Mouse (Mus musculus): Measurements from ENCODE around the gene Zc3h7b. TPM values are rescaled to one million over a fixed set of nuclear protein-coding genes. Genes with fewer than 3 reads are reported as not detected.
"Not testable (repeated sequence)": the region's sequence is repeated elsewhere in the genome, so short reads cannot be mapped to it uniquely, and the experiment has no call there.

Zc3h7b gene
- 23.1 and 26.6 TPM in 2 replicates for polyA plus RNA-seq (2014; fragmentation: Nextera tagmentation; extraction: Ambion mirVana)

GRCm38 (mm10) chr15:81744992-81745600 lies at the start of gene Zc3h7b, which contains the start of gene Rangap1:
Gene Zc3h7b, plus strand, starts transcription at chr15:81745057.
Gene Rangap1, minus strand, starts transcription at chr15:81745530.
- ATAC-seq (ENCODE audit: insufficient number of reproducible peaks, insufficient read depth, low FRiP score, low read depth) = peak; percentile 74; the same call in 1 of the 2 replicates
- Histone ChIP-seq H3K9ac (ENCODE audit: low read length) (peak within 1 kb of the TSS; percentile 99), H3K4me1 (ENCODE audit: control insufficient read depth in 2 of 2, insufficient read depth in 2 of 2, low read length in 2 of 2) (peaks cover 8 to 19% of the 10 kb centered on the region in 2 experiments), H3K27me3 (ENCODE audit: control insufficient read depth, insufficient read depth, low read length) (no peaks in the 10 kb centered on the region), H3K36me3 (ENCODE audit: control insufficient read depth, insufficient read depth, low read length) (no peaks in the 10 kb centered on the region), H3K27ac (replicated peaks in 1 of 2; ENCODE audit: control insufficient read depth in 1 of 2, insufficient read depth in 1 of 2, low read depth in 2 of 2, low read length in 2 of 2) (peak within 1 kb of the TSS; percentile 90 to 91), H3K4me2 (ENCODE audit: low read length) (peak within 1 kb of the TSS; percentile 90), H3K4me3 (ENCODE audit: control insufficient read depth in 1 of 2, insufficient read depth in 1 of 2, low read depth in 1 of 2, low read length in 2 of 2) (peak within 1 kb of the TSS; percentile 96 to 97), H3K9me3 (ENCODE audit: control insufficient read depth, low read length) (no peaks in the 10 kb centered on the region)
- WGBS = under 1% methylated on average over 60 of the region's 65 CpGs

GRCm38 (mm10) chr15:81697175-81697574 lies 47.7 kb upstream of the Zc3h7b start, which contains the start of gene Chadl:
Gene Chadl, minus strand, starts transcription at chr15:81697287.
- no peak for ATAC-seq (ENCODE audit: insufficient number of reproducible peaks, insufficient read depth, low FRiP score, low read depth)
- H3K36me3 ChIP-seq (ENCODE audit: control insufficient read depth, insufficient read depth, low read length) = no peaks in the 10 kb centered on the region
- no peak within 1 kb of the TSS for H3K9ac ChIP-seq (ENCODE audit: low read length)
- 55% methylated on average over 7 of the region's 7 CpGs for WGBS
- no peaks in the 10 kb centered on the region for H3K9me3 ChIP-seq (ENCODE audit: control insufficient read depth, low read length)
- H3K27ac ChIP-seq (replicated peaks in 1 of 2; ENCODE audit: control insufficient read depth in 1 of 2, insufficient read depth in 1 of 2, low read depth in 2 of 2, low read length in 2 of 2) = no peak within 1 kb of the TSS
- peaks cover 37% of the 10 kb centered on the region for H3K27me3 ChIP-seq (ENCODE audit: control insufficient read depth, insufficient read depth, low read length)
- no peak within 1 kb of the TSS for H3K4me3 ChIP-seq (ENCODE audit: control insufficient read depth in 1 of 2, insufficient read depth in 1 of 2, low read depth in 1 of 2, low read length in 2 of 2)
- no peak within 1 kb of the TSS for H3K4me2 ChIP-seq (ENCODE audit: low read length)
- peaks cover 2 to 9% of the 10 kb centered on the region in 2 experiments; a peak in 3 of 4 replicates for H3K4me1 ChIP-seq (ENCODE audit: control insufficient read depth in 2 of 2, insufficient read depth in 2 of 2, low read length in 2 of 2)

GRCm38 (mm10) chr15:81697847-81698246 lies 47.0 kb upstream of the Zc3h7b start:
- H3K4me1 ChIP-seq (ENCODE audit: control insufficient read depth in 2 of 2, insufficient read depth in 2 of 2, low read length in 2 of 2) = peaks cover 2 to 9% of the 10 kb centered on the region in 2 experiments; a peak in 3 of 4 replicates
- no peak overlapping the region for H3K9ac ChIP-seq (ENCODE audit: low read length)
- no peaks in the 10 kb centered on the region for H3K9me3 ChIP-seq (ENCODE audit: control insufficient read depth, low read length)
- H3K27ac ChIP-seq (replicated peaks in 1 of 2; ENCODE audit: control insufficient read depth in 1 of 2, insufficient read depth in 1 of 2, low read depth in 2 of 2, low read length in 2 of 2) = no peak overlapping the region
- peaks cover under 1% of the 10 kb centered on the region for H3K36me3 ChIP-seq (ENCODE audit: control insufficient read depth, insufficient read depth, low read length)
- H3K4me2 ChIP-seq (ENCODE audit: low read length) = no peak overlapping the region
- no peak overlapping the region for H3K4me3 ChIP-seq (ENCODE audit: control insufficient read depth in 1 of 2, insufficient read depth in 1 of 2, low read depth in 1 of 2, low read length in 2 of 2)
- peaks cover 30% of the 10 kb centered on the region for H3K27me3 ChIP-seq (ENCODE audit: control insufficient read depth, insufficient read depth, low read length)
- ATAC-seq (ENCODE audit: insufficient number of reproducible peaks, insufficient read depth, low FRiP score, low read depth) = no peak
- 47% methylated on average over 3 of the region's 3 CpGs for WGBS

GRCm38 (mm10) chr15:81698532-81698931 lies 46.3 kb upstream of the Zc3h7b start:
- Histone ChIP-seq H3K4me1 (ENCODE audit: control insufficient read depth in 2 of 2, insufficient read depth in 2 of 2, low read length in 2 of 2) (peaks cover under 1 to 5% of the 10 kb centered on the region in 2 experiments; a peak in 3 of 4 replicates), H3K4me3 (ENCODE audit: control insufficient read depth in 1 of 2, insufficient read depth in 1 of 2, low read depth in 1 of 2, low read length in 2 of 2) (no peak overlapping the region), H3K27me3 (ENCODE audit: control insufficient read depth, insufficient read depth, low read length) (peaks cover 24% of the 10 kb centered on the region), H3K9ac (ENCODE audit: low read length) (no peak overlapping the region), H3K36me3 (ENCODE audit: control insufficient read depth, insufficient read depth, low read length) (peaks cover 8% of the 10 kb centered on the region), H3K27ac (replicated peaks in 1 of 2; ENCODE audit: control insufficient read depth in 1 of 2, insufficient read depth in 1 of 2, low read depth in 2 of 2, low read length in 2 of 2) (no peak overlapping the region), H3K4me2 (ENCODE audit: low read length) (no peak overlapping the region), H3K9me3 (ENCODE audit: control insufficient read depth, low read length) (no peaks in the 10 kb centered on the region)
- WGBS = 62% methylated on average over 2 of the region's 2 CpGs
- no peak for ATAC-seq (ENCODE audit: insufficient number of reproducible peaks, insufficient read depth, low FRiP score, low read depth)

GRCm38 (mm10) chr15:81700161-81700560 lies 44.7 kb upstream of the Zc3h7b start:
- ATAC-seq (ENCODE audit: insufficient number of reproducible peaks, insufficient read depth, low FRiP score, low read depth) = no peak
- Histone ChIP-seq H3K27ac (replicated peaks in 1 of 2; ENCODE audit: control insufficient read depth in 1 of 2, insufficient read depth in 1 of 2, low read depth in 2 of 2, low read length in 2 of 2) (no peak overlapping the region), H3K27me3 (ENCODE audit: control insufficient read depth, insufficient read depth, low read length) (peaks cover 12% of the 10 kb centered on the region), H3K4me3 (ENCODE audit: control insufficient read depth in 1 of 2, insufficient read depth in 1 of 2, low read depth in 1 of 2, low read length in 2 of 2) (no peak overlapping the region), H3K4me2 (ENCODE audit: low read length) (no peak overlapping the region), H3K36me3 (ENCODE audit: control insufficient read depth, insufficient read depth, low read length) (peaks cover 24% of the 10 kb centered on the region), H3K4me1 (ENCODE audit: control insufficient read depth in 2 of 2, insufficient read depth in 2 of 2, low read length in 2 of 2) (no peaks in the 10 kb centered on the region), H3K9ac (ENCODE audit: low read length) (no peak overlapping the region), H3K9me3 (ENCODE audit: control insufficient read depth, low read length) (no peaks in the 10 kb centered on the region)
- 66% methylated on average over 2 of the region's 2 CpGs for WGBS

GRCm38 (mm10) chr15:81700601-81701000 lies 44.3 kb upstream of the Zc3h7b start:
- Histone ChIP-seq H3K27me3 (ENCODE audit: control insufficient read depth, insufficient read depth, low read length) (peaks cover 8% of the 10 kb centered on the region), H3K4me1 (ENCODE audit: control insufficient read depth in 2 of 2, insufficient read depth in 2 of 2, low read length in 2 of 2) (no peaks in the 10 kb centered on the region), H3K9me3 (ENCODE audit: control insufficient read depth, low read length) (no peaks in the 10 kb centered on the region), H3K4me3 (ENCODE audit: control insufficient read depth in 1 of 2, insufficient read depth in 1 of 2, low read depth in 1 of 2, low read length in 2 of 2) (no peak overlapping the region), H3K36me3 (ENCODE audit: control insufficient read depth, insufficient read depth, low read length) (peaks cover 28% of the 10 kb centered on the region), H3K27ac (replicated peaks in 1 of 2; ENCODE audit: control insufficient read depth in 1 of 2, insufficient read depth in 1 of 2, low read depth in 2 of 2, low read length in 2 of 2) (no peak overlapping the region), H3K4me2 (ENCODE audit: low read length) (no peak overlapping the region), H3K9ac (ENCODE audit: low read length) (no peak overlapping the region)
- 52% methylated on average over 8 of the region's 8 CpGs for WGBS
- no peak for ATAC-seq (ENCODE audit: insufficient number of reproducible peaks, insufficient read depth, low FRiP score, low read depth)

- not testable (repeated sequence) for H3K4me3 ChIP-seq (ENCODE audit: control insufficient read depth in 1 of 2, insufficient read depth in 1 of 2, low read depth in 1 of 2, low read length in 2 of 2); ATAC-seq (ENCODE audit: insufficient number of reproducible peaks, insufficient read depth, low FRiP score, low read depth); H3K27ac ChIP-seq (replicated peaks in 1 of 2; ENCODE audit: control insufficient read depth in 1 of 2, insufficient read depth in 1 of 2, low read depth in 2 of 2, low read length in 2 of 2); H3K9ac ChIP-seq (ENCODE audit: low read length); H3K9me3 ChIP-seq (ENCODE audit: control insufficient read depth, low read length); H3K4me2 ChIP-seq (ENCODE audit: low read length); H3K4me1 ChIP-seq (ENCODE audit: control insufficient read depth in 2 of 2, insufficient read depth in 2 of 2, low read length in 2 of 2); H3K27me3 ChIP-seq (ENCODE audit: control insufficient read depth, insufficient read depth, low read length)
- 81% methylated on average over 4 of the region's 4 CpGs for WGBS
- peaks cover 36% of the 10 kb centered on the region for H3K36me3 ChIP-seq (ENCODE audit: control insufficient read depth, insufficient read depth, low read length)
Observed at GRCm38 (mm10) chr15:81701350-81701749, 43.5 kb upstream of the Zc3h7b start.
